Mouse (Mus musculus): ENCODE data around the gene Tmem163. TPM values are rescaled to one million over a fixed set of nuclear protein-coding genes. Genes with fewer than 3 reads are reported as not detected.

The Tmem163 gene
- total RNA-seq (2014; fragmentation: Nextera tagmentation): not detected in 2 replicates
- 0.05 and 0.12 TPM in 2 replicates for total RNA-seq (2017)
- polyA plus RNA-seq (2012): not detected in 2 replicates

GRCm38 (mm10) chr1:127679498-127680133 is at the start of gene Tmem163:
Gene Tmem163 (minus strand): TSS chr1:127679548.
- DNase-seq (ENCODE audit: low spot score) (no peak), ATAC-seq (ENCODE audit: extremely low read depth, insufficient number of reproducible peaks, low FRiP score, poor library complexity, severe bottlenecking) (no peak)
- peaks cover 15% of the 10 kb centered on the region for H3K9me3 ChIP-seq (replicated peaks)
- TF ChIP-seq GATA1 (IDR thresholded peaks at IDR 0.05; ENCODE audit: borderline replicate concordance, low read length) (no peak), TAL1 (conservative IDR thresholded peaks at IDR 0.05; ENCODE audit: low read depth, low read length) (no peak), CTCF (IDR thresholded peaks at IDR 0.05; ENCODE audit: low read depth, low read length) (peak; percentile 52), GATA2 (IDR thresholded peaks at IDR 0.05; ENCODE audit: borderline replicate concordance, low read depth, low read length) (no peak), POLR2AphosphoS5 (IDR thresholded peaks at IDR 0.05; ENCODE audit: insufficient replicate concordance, low read depth, low read length) (no peak)
- H3K27me3 ChIP-seq (ENCODE audit: insufficient read depth, low read length): no peaks in the 10 kb centered on the region; the same call in 1 of the 2 replicates
- no peak within 1 kb of the TSS for H3K4me3 ChIP-seq (ENCODE audit: low read depth, low read length)
- H3K36me3 ChIP-seq (replicated peaks): no peaks in the 10 kb centered on the region
- H3K4me1 ChIP-seq (ENCODE audit: insufficient read depth, low read depth, low read length): no peaks in the 10 kb centered on the region

DNA sequence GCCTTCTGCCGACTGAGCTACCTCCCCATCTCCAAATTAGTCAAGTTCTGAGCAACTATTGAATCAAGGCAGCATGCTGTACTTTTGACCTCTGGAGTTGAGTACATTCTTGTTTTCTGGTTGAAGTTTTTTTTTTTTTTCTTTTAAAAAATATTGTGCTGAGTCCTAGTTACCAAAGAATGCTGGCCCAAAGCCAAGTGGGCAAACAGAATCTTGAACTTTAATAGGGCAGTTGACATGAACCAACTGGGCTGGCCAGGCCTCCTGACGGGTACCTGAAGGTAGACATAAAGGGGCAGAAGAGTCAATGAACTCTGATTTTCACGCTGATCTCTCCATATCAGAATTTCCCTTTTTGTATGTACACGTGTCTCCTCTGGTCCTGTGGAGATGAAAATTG is 49.7 kb upstream of the Tmem163 start, which contains the start of gene Acmsd:
Gene Acmsd, plus strand, starts transcription at position 318 of the 400 bp plus-strand sequence.
- peaks cover 2% of the 10 kb centered on the region for H3K27me3 ChIP-seq (ENCODE audit: insufficient read depth, low read length)
- no peaks in the 10 kb centered on the region; the same call in 1 of the 2 replicates for H3K4me1 ChIP-seq (ENCODE audit: insufficient read depth, low read depth, low read length)
- H3K4me3 ChIP-seq (ENCODE audit: low read depth, low read length): no peak within 1 kb of the TSS
- TF ChIP-seq CTCF (IDR thresholded peaks at IDR 0.05; ENCODE audit: low read depth, low read length) (no peak), TAL1 (conservative IDR thresholded peaks at IDR 0.05; ENCODE audit: low read depth, low read length) (no peak), POLR2AphosphoS5 (IDR thresholded peaks at IDR 0.05; ENCODE audit: insufficient replicate concordance, low read depth, low read length) (no peak), GATA2 (IDR thresholded peaks at IDR 0.05; ENCODE audit: borderline replicate concordance, low read depth, low read length) (no peak), GATA1 (IDR thresholded peaks at IDR 0.05; ENCODE audit: borderline replicate concordance, low read length) (no peak)
- peaks cover 2% of the 10 kb centered on the region for H3K9me3 ChIP-seq (replicated peaks)
- ATAC-seq (ENCODE audit: extremely low read depth, insufficient number of reproducible peaks, low FRiP score, poor library complexity, severe bottlenecking) (no peak), DNase-seq (ENCODE audit: low spot score) (no peak)
- no peaks in the 10 kb centered on the region for H3K36me3 ChIP-seq (replicated peaks)

- TF ChIP-seq GATA2 (IDR thresholded peaks at IDR 0.05; ENCODE audit: borderline replicate concordance, low read depth, low read length) (no peak), GATA1 (IDR thresholded peaks at IDR 0.05; ENCODE audit: borderline replicate concordance, low read length) (no peak), POLR2AphosphoS5 (IDR thresholded peaks at IDR 0.05; ENCODE audit: insufficient replicate concordance, low read depth, low read length) (no peak), TAL1 (conservative IDR thresholded peaks at IDR 0.05; ENCODE audit: low read depth, low read length) (no peak)
- peaks cover 3% of the 10 kb centered on the region; the same call in 1 of the 2 replicates for H3K27me3 ChIP-seq (ENCODE audit: insufficient read depth, low read length)
- ATAC-seq (ENCODE audit: extremely low read depth, insufficient number of reproducible peaks, low FRiP score, poor library complexity, severe bottlenecking): no peak
- no peaks in the 10 kb centered on the region for H3K36me3 ChIP-seq (replicated peaks)
- no peak for DNase-seq (ENCODE audit: low spot score)
- H3K4me3 ChIP-seq (ENCODE audit: low read depth, low read length): no peak overlapping the region
- no peaks in the 10 kb centered on the region for H3K4me1 ChIP-seq (ENCODE audit: insufficient read depth, low read depth, low read length)
- H3K9me3 ChIP-seq (replicated peaks): no peaks in the 10 kb centered on the region
Observed at GRCm38 (mm10) chr1:127723596-127723995, 44.2 kb upstream of the Tmem163 start.

- ATAC-seq (ENCODE audit: extremely low read depth, insufficient number of reproducible peaks, low FRiP score, poor library complexity, severe bottlenecking): no peak
- H3K4me1 ChIP-seq (ENCODE audit: insufficient read depth, low read depth, low read length): no peaks in the 10 kb centered on the region
- H3K27me3 ChIP-seq (ENCODE audit: insufficient read depth, low read length): peaks cover 3% of the 10 kb centered on the region; the same call in 1 of the 2 replicates
- no peak for DNase-seq (ENCODE audit: low spot score)
- no peak overlapping the region for H3K4me3 ChIP-seq (ENCODE audit: low read depth, low read length)
- H3K9me3 ChIP-seq (replicated peaks): no peaks in the 10 kb centered on the region
- no peaks in the 10 kb centered on the region for H3K36me3 ChIP-seq (replicated peaks)
- no peak for TF ChIP-seq TAL1 (conservative IDR thresholded peaks at IDR 0.05; ENCODE audit: low read depth, low read length)
Observed at GRCm38 (mm10) chr1:127718290-127718689, 38.9 kb upstream of the Tmem163 start.

- no peak overlapping the region for H3K4me3 ChIP-seq (ENCODE audit: low read depth, low read length)
- no peaks in the 10 kb centered on the region for H3K36me3 ChIP-seq (replicated peaks)
- peaks cover 2% of the 10 kb centered on the region; the same call in 1 of the 2 replicates for H3K27me3 ChIP-seq (ENCODE audit: insufficient read depth, low read length)
- ATAC-seq (ENCODE audit: extremely low read depth, insufficient number of reproducible peaks, low FRiP score, poor library complexity, severe bottlenecking) (no peak), DNase-seq (ENCODE audit: low spot score) (no peak)
- H3K4me1 ChIP-seq (ENCODE audit: insufficient read depth, low read depth, low read length): no peaks in the 10 kb centered on the region
- no peak for TF ChIP-seq GATA2 (IDR thresholded peaks at IDR 0.05; ENCODE audit: borderline replicate concordance, low read depth, low read length)
- no peak for TF ChIP-seq GATA1 (IDR thresholded peaks at IDR 0.05; ENCODE audit: borderline replicate concordance, low read length)
- TF ChIP-seq CTCF (IDR thresholded peaks at IDR 0.05; ENCODE audit: low read depth, low read length): no peak
- no peak for TF ChIP-seq TAL1 (conservative IDR thresholded peaks at IDR 0.05; ENCODE audit: low read depth, low read length)
- TF ChIP-seq POLR2AphosphoS5 (IDR thresholded peaks at IDR 0.05; ENCODE audit: insufficient replicate concordance, low read depth, low read length): no peak
- H3K9me3 ChIP-seq (replicated peaks): no peaks in the 10 kb centered on the region
Observed at GRCm38 (mm10) chr1:127716441-127716840, 37.1 kb upstream of the Tmem163 start.

DNA sequence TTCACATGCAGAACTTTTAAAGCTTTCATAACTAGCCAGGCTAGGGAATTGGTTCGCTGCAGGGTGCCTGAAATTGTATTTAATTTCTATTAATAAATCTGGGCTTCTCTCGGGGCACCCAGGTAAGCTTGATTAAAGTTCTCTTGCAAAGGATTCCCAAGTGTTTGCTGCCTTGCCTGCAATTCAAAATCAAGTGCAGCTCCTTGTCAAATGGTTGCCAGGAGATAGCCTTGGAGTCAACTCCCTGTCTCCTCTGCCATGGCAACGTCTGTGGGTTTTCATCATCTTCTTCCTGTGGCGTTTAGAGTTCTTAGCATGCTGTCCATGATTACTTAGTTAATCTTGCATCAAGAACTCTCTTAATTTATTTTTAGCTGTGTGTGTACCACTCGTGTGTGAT is 26.9 kb upstream of the Tmem163 start:
- Histone ChIP-seq H3K9me3 (replicated peaks) (no peaks in the 10 kb centered on the region), H3K36me3 (replicated peaks) (no peaks in the 10 kb centered on the region), H3K4me1 (ENCODE audit: insufficient read depth, low read depth, low read length) (no peaks in the 10 kb centered on the region), H3K4me3 (ENCODE audit: low read depth, low read length) (no peak overlapping the region), H3K27me3 (ENCODE audit: insufficient read depth, low read length) (no peaks in the 10 kb centered on the region)
- DNase-seq (ENCODE audit: low spot score): no peak
- no peak for ATAC-seq (ENCODE audit: extremely low read depth, insufficient number of reproducible peaks, low FRiP score, poor library complexity, severe bottlenecking)
- no peak for TF ChIP-seq GATA1 (IDR thresholded peaks at IDR 0.05; ENCODE audit: borderline replicate concordance, low read length)
- TF ChIP-seq TAL1 (conservative IDR thresholded peaks at IDR 0.05; ENCODE audit: low read depth, low read length): no peak
- TF ChIP-seq POLR2AphosphoS5 (IDR thresholded peaks at IDR 0.05; ENCODE audit: insufficient replicate concordance, low read depth, low read length): no peak
- TF ChIP-seq GATA2 (IDR thresholded peaks at IDR 0.05; ENCODE audit: borderline replicate concordance, low read depth, low read length): no peak
- no peak for TF ChIP-seq CTCF (IDR thresholded peaks at IDR 0.05; ENCODE audit: low read depth, low read length)

All from G1E (cell line).